Mouse (Mus musculus) spleen, adult 2 months (tissue): ENCODE measurements at regions not wholly inside any gene's neighbourhood (a gene's known extent, or its start where the extent isn't known, plus 50 kb on each side); places are given as distances from the start of the nearest gene placed in this dataset.

ENCODE experiments used
- CTCF ChIP-seq: fragments of 200-500 bp; IDR thresholded peaks from 2 replicates; pipeline ENCODE4 v1.5.1; 2011; ENCODE audit warnings: mild to moderate bottlenecking, inconsistent platforms; ENCODE audit not compliant: insufficient read depth, insufficient read length, insufficient replicate concordance; ENCODE audit errors: extremely low read depth
- POLR2A ChIP-seq: fragments of 200-500 bp; IDR thresholded peaks from 2 replicates; pipeline ENCODE4 v1.6.1; 2011; ENCODE audit warnings: low read depth, low read length, inconsistent platforms

- TF ChIP-seq CTCF, result no peak
- TF ChIP-seq POLR2A, result no peak
These were observed 103.8 kb upstream of the Adgrl4 start for GRCm38 (mm10) chr3:151333867-151334341.
